Mouse (Mus musculus) embryo, embryonic 10 days (tissue): Measurements from ENCODE around the gene Minos1.

Source experiments
- DNase-seq: peaks from one replicate; pipeline ENCODE4 v3.0.0-alpha.2; 2015; ENCODE audit warnings: low spot score

Minos1 gene

DNA sequence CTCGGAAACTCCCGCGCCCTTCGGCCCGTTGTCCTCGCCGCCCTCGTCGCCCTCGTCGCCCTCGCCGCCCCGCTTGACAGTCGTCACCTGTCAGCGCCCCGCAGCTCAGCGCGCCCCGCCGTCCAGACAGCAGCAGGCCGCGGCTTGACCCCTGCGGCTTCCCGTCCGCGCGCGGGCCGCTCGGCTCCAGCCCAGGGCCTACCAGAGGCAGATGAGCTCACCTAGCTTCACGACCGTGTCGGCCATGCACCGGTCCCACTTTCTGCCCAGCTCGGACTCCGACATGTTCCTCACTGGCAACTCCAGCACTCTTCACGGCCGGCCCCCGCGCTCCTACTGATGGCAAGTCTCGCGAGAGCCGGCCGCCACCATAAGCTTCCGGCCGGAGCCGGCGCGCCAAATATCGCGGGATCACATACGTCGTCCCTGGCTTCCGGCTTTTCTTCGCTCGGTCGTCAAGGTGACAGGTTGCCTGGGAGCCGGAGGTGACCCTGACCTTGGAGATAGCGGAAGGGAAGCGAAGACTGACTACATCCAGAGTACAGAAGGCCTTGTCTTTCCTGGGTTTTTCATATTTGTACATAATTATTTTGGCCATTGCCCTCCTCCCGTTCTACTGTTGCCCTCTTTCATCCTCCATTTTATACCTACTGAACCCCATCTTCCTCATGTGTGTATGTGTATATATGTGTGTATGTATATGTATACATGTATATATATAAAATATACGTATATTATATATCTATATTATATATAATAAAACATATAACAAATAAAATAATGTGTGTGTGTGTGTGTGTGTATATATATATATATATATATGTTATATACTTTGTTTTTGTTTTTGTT, at the start of gene Minos1:
TSS of gene Minos1 (minus strand) at position 413 of the 849 bp plus-strand sequence.
- peak; percentile 99 for DNase-seq

DNA sequence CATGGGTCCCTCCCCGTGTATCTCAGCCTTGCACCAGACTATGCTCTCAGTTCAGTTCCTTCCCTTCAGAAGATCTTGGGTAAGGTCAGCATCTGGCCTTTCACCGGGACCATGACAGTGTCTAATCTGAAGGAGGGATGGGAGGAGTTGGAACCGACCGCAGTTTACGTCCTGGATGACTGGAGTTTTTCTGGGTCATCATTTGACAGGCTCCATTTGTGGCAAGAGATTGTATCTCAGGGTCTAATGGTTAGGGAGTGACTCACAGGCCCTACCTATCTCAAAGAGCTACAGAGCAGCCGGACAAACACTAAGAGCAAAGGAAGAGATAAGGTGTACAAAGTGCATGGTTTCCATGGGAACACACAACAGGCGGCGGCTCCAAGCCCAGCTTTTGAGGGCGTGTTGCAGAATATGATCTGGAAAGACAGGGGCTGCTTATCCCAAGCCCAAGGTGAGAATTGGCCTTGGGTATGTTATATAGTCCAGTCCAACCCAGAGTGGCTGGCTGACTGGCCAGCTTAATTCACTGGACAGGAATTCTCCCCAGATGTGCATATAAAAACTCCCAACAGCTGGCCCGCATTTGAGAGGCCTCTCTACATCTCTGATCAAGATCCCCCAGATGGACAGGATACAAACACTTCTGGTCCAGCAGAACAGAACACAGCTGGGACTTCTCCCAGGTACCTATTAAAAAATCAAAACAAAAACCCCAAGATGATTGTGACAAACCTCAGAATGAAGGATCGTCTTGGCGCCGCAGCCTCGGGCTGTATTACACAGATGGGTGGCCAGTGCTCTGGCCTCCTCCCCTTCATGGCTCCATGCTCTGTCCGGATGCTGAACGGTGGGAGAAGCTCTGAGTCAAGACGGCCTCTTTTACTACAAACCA, 49.1 kb upstream of the Minos1 start:
- DNase-seq: no peak

DNA sequence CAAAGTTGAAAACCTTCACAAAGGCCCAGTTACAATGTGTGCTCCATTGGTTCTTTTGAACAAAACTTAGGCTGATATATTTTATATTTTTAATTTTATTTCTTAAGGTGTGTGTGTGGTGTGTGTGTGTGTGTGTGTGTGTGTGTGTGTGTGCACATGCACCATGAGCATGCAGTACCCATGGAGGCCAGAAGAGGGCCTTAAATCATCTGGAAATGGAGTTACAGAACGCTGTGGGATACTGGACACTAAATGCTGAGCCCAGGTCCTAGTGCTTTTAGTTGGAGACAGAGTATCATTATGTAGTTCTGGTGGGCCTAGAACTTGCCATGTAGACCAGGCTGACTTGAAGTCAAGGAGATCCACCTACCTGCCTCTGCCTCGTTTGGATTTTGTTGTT, 48.3 kb upstream of the Minos1 start:
- DNase-seq: no peak

DNA sequence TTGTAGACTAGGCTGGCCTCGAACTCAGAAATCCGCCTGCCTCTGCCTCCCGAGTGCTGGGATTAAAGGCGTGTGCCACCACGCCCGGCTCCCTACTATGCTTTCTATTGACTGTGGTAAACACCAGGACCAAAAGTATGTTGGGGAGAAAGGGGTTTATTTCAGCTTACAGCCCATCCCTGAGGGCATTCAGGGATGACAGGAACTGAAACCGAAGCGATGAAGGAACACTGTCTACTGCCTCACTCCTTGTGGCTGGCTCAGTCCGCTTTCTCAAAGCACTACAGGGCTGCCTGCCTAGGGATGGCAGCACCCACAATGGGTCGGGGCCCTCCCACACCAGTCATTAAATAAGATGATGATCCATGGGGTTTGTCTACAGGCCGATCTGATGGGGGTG, 47.5 kb upstream of the Minos1 start:
- DNase-seq: no peak

DNA sequence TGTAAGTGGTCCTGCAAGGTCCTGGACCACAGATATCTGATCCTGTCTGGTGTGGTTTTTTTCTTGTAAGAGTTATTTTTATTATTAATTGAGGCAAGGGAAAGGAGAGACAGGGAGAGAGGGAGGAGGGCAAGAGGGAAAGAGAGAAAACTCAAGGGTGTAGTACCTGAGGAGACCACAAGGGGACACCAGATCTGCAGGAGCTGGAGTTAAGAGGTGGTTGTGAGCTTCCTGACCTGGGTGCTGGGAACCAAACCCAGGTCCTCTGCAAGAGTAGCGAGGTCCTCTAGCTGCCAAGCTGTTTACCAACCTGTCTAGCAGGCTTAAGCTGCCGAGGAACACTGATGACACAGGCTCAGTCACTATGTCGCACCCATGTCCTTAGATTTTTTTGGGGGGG, 47.0 kb upstream of the Minos1 start:
- no peak for DNase-seq

DNA sequence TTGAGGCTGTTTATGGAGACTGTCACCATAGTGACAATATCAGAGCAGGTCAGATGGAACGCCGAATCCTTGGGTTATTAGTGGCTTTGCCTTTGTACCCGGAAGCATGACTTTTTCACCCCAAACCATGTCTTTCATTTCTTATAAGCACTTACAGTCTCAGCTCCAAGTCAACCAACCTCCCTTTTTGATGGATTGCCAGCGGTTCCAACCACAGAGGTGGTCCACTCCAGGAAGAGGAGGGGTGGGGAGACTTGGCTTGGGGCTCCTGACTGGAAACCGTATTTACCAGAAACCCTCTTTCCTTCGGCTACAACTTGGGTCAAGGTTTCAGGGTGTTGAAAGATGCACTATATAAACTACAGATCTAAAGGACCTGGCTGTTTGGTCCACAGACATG, 45.1 kb upstream of the Minos1 start:
- DNase-seq: no peak

DNA sequence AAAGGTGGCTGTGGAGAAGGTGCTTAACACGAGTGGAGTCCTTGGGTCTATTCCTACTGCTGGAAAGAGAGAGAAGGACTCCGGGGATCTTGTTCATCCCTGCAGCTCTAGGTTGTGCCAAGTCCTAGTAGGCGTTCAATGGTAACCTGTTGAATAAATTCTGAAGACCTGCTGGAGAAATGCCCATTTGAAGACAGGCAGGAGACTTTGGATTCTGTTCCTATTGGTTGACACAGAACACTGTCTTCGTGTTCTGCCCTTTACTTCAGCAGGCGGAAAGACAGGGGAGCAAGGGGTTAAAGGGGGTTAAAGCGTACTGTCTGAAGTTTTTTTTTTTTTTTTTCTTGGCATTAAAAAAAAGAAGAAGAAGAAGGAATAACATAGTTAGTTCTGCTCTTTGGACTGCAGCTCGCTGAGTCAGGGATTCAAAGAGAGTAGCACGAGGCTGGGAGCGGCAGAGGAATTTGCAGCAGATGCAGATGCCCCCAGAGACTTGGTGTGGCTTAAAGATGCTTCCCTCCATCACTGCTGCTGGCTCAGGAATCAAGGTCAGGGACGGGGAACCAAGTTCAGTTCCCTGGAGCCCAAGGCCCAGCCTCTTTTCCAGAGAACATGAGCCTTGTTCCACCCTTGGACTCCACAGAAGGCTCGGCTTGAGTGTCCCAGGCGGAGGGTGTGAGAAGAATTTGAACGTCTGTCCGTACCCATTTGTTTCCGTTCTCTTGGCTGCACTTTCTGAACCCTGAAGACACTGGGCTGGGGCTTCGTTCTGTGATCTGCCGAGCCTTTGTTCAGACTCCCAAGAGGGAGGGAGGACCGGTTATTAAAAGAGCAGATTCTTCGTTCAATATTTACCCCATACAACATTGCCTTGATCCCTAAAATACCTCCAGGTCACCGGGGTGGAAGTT, 44.4 kb upstream of the Minos1 start:
- DNase-seq: no peak

DNA sequence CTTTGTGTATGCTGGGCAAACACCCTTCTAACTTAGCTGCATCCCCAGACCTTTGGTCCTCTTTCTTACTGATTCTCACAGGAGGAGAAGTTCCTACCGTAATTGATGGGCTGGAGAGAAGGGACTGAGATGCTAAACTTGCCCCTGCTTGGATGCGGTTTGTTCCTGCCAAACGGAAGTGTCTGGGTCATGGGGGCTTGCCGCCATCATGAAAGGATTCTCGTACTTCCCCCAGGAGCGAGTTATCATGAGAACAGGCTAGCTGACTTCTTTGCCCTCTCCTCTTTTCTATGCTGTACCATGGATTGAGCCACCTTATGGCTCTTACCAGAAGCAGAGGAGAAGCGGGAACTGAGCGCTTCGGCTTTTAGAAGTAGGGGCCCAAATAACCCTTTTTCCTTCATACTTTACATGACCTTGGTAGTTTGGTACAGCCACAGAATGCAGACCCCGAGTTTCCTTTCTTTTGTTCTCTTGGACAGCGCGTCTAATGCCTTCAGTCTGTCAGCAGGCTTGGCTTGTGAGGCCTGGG, 38.9 kb upstream of the Minos1 start:
- no peak for DNase-seq

DNA sequence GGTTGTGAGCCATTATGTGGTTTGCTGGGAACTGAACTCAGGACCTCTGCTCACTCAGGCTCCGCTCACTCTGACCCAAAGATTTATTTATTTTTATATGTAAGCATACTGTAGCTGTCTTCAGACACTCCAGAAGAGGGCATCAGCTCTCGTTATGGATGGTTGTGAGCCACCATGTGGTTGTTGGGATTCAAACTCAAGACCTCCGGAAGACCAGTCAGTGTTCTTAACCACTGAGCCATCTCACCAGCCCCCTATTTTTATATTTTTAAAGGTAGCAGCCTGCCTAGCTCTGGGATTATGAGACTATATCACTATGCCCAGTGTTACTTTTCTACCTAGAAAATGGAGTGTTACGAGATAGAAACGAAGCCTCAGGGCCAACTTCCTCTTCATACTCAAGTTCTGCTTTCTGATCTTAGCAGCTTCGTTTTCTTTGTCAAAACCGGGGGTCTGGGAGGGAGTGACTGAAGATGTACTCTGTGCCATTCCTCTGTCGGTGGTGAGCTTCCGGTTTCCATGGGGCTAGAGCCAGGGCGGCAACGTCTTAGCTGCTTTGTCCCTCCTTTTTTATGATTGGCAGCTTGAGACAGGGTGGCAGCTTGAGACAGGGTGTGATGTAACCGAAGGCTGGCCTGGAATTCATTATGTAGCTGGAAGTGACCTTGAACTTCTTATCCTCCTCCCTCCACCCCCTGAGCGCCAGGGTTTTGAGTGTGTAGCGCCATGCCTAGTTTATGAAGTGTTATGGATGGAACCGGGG, 38.3 kb upstream of the Minos1 start:
- no peak for DNase-seq

DNA sequence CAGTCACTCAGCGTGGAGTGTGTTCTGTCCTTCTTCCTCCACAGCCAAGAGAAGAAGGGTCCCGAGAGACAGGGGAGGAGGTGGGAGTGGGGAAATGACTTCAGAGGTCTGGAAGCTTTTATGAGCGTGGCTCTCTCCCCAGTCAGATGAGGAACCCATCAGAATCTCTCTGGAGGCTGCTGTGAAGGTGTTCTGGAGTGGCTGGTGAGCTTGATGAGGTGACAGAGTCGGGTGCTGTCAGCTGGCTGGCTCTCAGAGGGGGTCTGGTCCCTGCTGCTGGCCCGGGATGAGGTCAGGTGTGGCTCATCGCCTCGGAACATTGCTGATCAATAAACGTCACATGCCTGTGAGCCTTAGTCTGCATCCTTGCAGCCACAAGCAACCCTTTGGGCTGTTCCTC, 36.2 kb upstream of the Minos1 start:
- no peak for DNase-seq

DNA sequence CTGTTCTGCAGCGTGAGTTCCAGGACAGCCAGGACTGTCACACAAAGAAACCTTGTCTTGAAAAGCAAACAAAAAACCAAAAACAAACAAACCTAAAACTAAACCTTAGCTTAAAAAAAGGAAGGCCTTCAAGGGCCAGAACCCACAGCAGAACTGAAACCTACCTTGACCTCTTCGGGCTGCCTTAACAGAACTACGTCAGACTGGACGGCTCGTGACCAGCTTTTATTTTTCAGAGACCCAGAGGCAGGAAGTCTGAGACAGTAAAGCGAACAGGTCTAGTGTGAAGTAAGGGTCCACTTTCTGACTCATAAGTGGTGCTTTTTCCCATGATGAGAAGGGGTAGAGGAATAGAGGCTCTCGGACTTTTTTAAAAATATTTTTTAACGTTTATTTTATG, 35.3 kb upstream of the Minos1 start:
- no peak for DNase-seq

DNA sequence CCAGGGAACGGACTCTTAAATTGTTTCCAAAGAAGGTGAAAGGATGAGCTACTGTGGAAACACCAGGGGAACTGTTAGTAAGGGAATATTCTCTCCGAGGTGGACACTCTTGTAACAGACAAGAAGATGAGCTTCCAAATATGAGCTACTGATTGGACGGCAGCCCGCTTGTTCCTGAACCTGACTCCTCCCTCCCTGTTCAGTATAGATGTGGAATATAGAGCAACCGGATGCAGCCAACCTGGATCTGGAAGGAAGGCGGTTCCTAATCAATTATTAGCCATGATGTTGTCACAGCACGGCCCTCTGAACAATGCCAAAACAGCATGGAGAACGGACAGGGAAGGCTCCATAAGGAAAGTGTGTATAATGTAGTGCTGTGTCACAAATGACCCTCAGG, 34.3 kb upstream of the Minos1 start:
- DNase-seq: no peak

DNA sequence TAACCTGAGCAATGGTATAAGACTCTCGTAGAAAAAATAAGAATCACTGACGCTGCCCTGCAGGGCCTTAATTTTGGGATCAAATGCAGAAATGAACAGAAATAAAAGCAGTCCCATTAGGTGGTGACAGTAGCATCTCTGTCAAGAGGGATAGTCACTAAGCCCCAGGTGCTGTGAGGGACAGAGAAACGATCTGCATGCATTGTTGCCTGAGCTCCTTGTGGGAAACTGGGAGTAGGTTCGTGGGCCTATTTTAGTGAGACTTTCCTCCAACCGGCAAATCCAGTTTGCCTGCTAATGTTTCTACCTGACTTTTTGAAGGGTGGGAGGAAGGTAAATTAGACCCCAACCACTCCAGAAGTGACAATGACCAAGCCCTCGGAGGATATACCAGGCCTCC, 33.2 kb upstream of the Minos1 start:
- no peak for DNase-seq

DNA sequence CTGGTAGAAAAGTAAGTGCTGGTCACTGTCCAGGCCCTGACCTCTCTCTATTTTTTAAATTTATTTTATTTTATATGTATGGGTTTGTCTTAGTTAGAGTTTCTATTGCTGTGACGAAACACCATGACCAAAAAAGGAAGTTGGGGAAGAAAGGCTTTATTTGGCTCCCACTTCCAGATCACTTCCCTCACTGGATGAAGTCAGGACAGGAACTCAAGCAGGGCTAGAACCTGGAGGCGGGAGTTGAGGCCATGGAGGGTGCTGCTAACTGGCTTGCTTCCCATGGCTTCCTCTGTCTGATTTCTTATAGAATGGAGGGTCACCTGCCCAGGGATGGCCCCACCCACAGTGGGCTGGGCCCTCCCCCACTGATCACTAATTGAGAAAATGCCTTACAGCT, 30.2 kb upstream of the Minos1 start:
- DNase-seq: no peak

DNA sequence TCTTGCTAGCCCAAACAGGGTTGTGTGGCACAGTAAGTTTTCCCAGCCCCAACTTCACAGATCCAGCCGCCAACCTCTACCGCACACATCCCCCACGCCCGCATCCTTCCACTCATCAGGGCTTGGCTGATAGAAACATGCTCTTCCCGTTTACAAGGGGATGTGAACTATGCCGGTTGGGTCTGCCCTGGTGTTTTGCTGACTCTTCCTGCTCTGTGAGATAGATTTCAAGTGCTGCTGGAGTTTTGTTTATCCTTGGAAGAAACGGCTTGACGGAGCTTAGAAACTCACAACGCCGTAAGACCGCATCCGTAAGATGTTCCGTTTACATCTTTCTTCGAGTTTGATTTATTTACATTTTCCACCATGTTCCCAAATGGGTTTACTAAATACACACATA, 27.4 kb upstream of the Minos1 start:
- no peak for DNase-seq

DNA sequence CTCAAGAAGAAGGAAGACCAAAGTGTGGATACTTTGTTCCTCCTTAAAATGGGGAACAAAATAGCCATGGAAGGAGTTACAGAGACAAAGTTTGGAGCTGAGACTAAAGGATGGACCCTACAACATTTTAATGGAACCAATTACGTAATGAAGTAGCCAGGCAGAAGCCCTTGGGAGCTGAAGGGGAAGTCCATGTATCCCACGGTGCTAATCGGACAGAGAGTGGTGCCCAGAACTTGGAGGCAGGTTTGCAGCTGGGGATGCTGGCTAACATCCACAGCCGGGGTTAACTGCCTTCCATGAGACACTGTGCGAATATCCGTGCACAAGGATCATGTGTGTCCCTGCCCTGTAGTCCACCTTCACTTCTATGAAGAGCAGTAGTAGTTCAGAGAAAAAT, 25.6 kb upstream of the Minos1 start:
- DNase-seq: no peak

DNA sequence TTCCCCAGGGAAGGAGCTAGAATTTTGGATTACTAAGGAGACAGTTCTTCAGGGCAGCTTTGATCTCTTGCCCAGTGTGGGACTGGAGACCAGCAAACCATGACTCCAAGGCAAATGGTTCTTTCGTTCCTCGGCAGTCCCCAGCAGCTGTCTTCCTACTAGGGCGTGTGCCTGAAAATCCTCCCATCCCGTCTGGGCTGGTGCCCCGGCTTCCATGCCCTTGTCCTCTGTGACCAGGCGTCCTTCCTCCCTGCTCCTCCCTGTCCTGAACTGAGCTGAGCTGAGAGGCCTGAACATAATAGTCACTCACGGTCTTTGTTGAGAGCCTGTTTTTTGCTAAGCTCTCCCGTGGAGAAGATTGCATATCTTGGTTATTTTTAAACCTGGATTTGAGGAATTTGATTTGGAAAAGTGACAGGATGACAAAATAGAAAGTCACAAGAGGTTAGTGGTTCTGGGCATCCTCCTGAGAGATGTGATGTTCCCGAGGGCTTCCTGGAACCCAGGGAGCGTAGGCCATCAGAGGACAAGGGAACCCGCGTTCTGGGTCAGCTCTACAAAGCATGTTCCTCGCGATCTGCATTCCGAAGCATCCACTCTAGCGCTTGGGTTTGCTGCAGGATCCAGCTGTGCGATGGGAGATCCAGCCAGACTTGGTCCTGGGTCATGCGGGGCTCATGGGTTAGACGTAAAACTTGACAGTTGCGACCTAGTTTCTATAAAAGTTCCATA, 23.8 kb upstream of the Minos1 start:
- no peak for DNase-seq

DNA sequence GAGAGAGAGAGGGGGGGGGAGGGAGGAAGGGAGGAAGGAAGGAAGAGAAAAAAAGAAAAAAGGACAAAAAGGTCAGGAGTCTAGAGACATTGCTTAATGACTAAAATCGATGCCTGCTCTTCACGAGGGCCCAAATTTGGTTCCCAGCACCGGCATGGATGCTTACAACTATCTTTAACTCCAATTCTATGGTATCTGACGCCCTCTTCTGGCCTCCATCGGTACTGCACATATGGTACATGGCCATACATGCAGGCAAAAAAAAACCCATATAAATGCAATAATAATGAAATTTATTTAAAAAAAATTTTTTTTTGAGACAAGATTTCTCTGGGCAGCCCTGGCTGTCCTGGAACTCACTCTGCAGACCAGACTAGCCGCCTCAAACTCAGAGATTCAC, 20.5 kb upstream of the Minos1 start:
- DNase-seq: no peak

DNA sequence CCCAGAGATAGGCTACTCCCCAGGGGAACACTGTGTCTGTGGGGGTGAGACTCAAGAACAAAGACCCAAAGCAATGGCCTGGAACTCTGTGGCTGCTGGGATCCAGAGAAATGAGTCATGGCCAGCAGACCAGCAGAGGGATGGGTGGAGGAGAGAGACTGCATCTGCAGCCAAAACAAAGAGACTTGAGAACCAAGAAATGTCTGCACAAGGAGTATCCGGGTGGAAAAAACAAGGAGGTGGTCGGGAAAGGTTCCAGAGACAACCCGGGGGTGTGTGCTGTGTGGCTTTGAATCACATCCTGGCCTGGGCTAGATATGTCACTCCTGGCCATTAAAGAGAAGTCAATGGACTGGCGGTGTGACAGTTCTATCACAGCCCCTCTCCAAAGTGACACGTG, 15.8 kb upstream of the Minos1 start:
- DNase-seq: no peak

DNA sequence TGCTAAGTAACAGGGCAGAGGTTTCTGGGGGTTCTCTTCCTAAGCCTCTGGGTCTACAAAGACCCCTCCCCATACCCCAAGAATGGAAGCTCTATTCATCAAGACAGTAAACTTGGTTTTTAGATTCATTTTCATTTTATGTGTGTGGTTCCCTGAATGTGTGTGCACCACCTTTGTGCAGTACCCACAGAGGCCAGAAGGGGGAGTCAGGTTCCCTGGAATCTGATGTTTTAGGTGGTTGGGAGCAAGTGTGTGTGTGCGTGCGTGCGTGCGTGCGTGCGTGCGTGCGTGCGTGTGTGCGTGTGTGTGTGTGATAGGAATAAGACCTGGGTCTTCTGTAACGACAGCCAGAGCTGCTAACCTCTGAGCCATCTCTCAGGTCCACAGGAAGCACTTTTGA, 14.2 kb upstream of the Minos1 start:
- no peak for DNase-seq

DNA sequence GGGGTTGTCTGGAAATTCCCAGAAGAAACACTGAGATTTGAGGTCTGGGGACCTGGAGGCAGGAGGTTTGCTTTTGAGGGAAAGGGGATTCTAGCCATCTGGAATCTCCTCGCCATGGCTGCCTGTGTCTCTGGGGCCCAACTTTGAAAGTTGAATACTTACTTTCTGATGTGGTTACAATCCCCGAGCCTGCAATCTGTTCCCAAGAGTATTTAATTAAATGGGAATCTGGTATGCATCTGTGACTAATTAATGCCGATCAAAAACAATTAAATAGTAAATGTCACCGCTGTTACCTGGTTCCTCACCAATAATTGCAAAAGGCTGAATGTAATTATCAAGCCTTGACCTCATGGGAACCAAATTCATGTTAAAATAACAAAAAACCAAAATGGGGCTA, 13.7 kb upstream of the Minos1 start:
- peak; percentile 9 for DNase-seq
